Mouse (Mus musculus) yolk sac, embryonic 10.5 days (tissue): ENCODE measurements around the gene Stk36.

Experiments used
- DNase-seq: peaks from one replicate; pipeline ENCODE4 v3.0.0-alpha.2; 2017; ENCODE audit warnings: low spot score

Gene Stk36

GRCm38 (mm10) chr1:74668371-74668770 lies 67.1 kb downstream of the Stk36 start:
- DNase-seq, result no peak

- no peak for DNase-seq
These were observed 71.5 kb downstream of the Stk36 start for GRCm38 (mm10) chr1:74672731-74673130.

- no peak for DNase-seq
These were observed 75.6 kb downstream of the Stk36 start for GRCm38 (mm10) chr1:74676863-74677262.

GRCm38 (mm10) chr1:74677843-74678242 lies 76.6 kb downstream of the Stk36 start:
- DNase-seq, result no peak
